Mouse (Mus musculus) heart, embryonic 15.5 days (tissue): Measurements from ENCODE around the gene Gpat2. TPM values are rescaled to one million over a fixed set of nuclear protein-coding genes. Genes with fewer than 3 reads are reported as not detected.
A peak's percentile ranks its signal among the peaks of the same experiment; 100 is the strongest.

Experiments
- ATAC-seq: fragments of 200-750 bp; cut with Nextera tagmentation; replicated peaks from 2 replicates; pipeline ENCODE4 v1.8.0; 2017; ENCODE audit warnings: low read depth, moderate TSS enrichment; ENCODE audit not compliant: insufficient number of reproducible peaks, insufficient read depth, low FRiP score
- H3K27ac ChIP-seq: fragments of 300-500 bp; sonication (generic); 2 replicates; pipeline ENCODE4 v1.5.1; 2015; ENCODE audit warnings: mild to moderate bottlenecking, inconsistent platforms
- H3K27me3 ChIP-seq: fragments of 300-500 bp; sonication (generic); 2 replicates; pipeline ENCODE4 v1.6.1; 2015; ENCODE audit warnings: inconsistent platforms
- H3K36me3 ChIP-seq: fragments of 300-500 bp; sonication (generic); 2 replicates; pipeline ENCODE4 v1.6.1; 2015; ENCODE audit warnings: mild to moderate bottlenecking, inconsistent platforms
- H3K4me1 ChIP-seq: fragments of 300-500 bp; sonication (generic); replicated peaks from 2 replicates; pipeline ENCODE4 v1.6.1; 2015; ENCODE audit warnings: inconsistent platforms
- H3K4me2 ChIP-seq: fragments of 300-500 bp; sonication (generic); 2 replicates; pipeline ENCODE4 v1.6.1; 2015; ENCODE audit warnings: inconsistent platforms, mild to moderate bottlenecking, moderate library complexity
- H3K4me3 ChIP-seq: fragments of 300-500 bp; sonication (generic); 2 replicates; pipeline ENCODE4 v1.5.1; 2015; ENCODE audit warnings: mild to moderate bottlenecking, inconsistent platforms
- H3K9ac ChIP-seq: fragments of 300-500 bp; sonication (generic); 2 replicates; pipeline ENCODE4 v1.6.1; 2015; ENCODE audit warnings: mild to moderate bottlenecking, inconsistent platforms
- H3K9me3 ChIP-seq: fragments of 300-500 bp; sonication (generic); replicated peaks from 2 replicates; pipeline ENCODE4 v1.6.1; 2016; ENCODE audit warnings: inconsistent platforms
- WGBS: fragments of 180-500 bp; shearing (Covaris S2); methylation state at CpG from one replicate; pipeline ENCODE4 v1.1.7; 2015; ENCODE audit warnings: mixed read lengths; 5-methylcytosine and 5-hydroxymethylcytosine counted together
- polyA plus RNA-seq: library from polyadenylated mRNA; unstranded; fragments of >200 nt; fragmentation: Nextera tagmentation; extraction: Ambion mirVana; gene quantifications from 2 replicates; pipeline ENCODE4 v1.2.1, GENCODE M21; 2015

Gene Gpat2
- polyA plus RNA-seq, 1 experiment from 2014 or later = 0.35 TPM

DNA sequence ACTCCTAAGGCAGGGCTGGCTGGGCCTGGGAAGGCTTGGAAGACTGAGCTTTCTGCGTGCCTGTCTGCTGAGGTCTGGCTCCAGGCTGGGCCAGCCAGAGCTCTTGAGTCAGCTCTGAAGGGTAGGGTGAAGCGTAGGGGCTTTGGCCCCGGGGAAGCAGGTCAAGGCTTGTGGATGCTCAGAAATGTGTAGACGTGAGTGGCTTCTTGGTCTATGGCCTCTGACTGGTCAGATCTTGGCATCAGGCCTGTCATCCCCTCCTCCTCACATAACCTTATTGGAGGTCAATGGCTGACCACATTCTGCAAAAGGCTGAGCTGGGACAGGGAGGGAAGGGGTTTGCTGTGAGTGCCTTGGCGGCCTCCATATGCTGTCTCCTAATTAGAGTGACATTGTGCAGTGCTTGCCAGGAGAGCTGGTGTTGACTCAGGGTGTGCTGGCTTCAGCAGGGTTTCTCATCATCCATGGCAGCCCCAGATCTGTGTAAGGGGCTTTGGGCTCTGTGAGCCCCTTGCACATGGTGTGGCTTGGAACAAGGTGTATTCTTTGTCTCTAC is 30.3 kb upstream of the Gpat2 start:
- no peaks in the 10 kb centered on the region for H3K36me3 ChIP-seq
- H3K27ac ChIP-seq = no peak overlapping the region
- H3K4me2 ChIP-seq = no peak overlapping the region
- H3K9ac ChIP-seq = no peak overlapping the region
- no peak overlapping the region for H3K4me3 ChIP-seq
- H3K27me3 ChIP-seq = no peaks in the 10 kb centered on the region
- WGBS = 57% methylated on average over 5 of the region's 5 CpGs
- no peaks in the 10 kb centered on the region for H3K9me3 ChIP-seq
- peaks cover 19% of the 10 kb centered on the region for H3K4me1 ChIP-seq
- no peak for ATAC-seq

DNA sequence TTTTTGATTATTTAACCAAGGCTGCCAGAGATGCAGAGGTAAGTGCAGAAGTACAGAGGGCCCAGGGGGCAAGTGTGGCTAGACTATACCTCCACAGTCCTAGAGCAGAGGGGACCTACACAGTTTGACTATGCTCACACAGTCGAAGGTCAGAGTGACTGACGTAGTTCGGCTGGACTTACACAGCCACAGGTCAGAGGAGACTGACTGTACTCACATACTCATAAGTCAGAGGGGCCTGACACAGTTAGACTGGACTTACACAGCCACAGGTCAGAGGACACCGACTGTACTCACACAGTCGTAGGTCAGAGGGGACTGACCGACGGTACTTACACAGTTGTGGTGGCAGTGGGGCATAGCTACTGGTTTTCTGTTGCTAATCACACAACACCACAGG is 26.3 kb upstream of the Gpat2 start:
- H3K4me3 ChIP-seq = no peak overlapping the region
- 82% methylated on average over 7 of the region's 7 CpGs for WGBS
- no peak overlapping the region for H3K9ac ChIP-seq
- H3K9me3 ChIP-seq = no peaks in the 10 kb centered on the region
- H3K27me3 ChIP-seq = no peaks in the 10 kb centered on the region
- no peak for ATAC-seq
- no peaks in the 10 kb centered on the region for H3K36me3 ChIP-seq
- no peak overlapping the region for H3K27ac ChIP-seq
- H3K4me2 ChIP-seq = no peak overlapping the region
- H3K4me1 ChIP-seq = peaks cover 24% of the 10 kb centered on the region

DNA sequence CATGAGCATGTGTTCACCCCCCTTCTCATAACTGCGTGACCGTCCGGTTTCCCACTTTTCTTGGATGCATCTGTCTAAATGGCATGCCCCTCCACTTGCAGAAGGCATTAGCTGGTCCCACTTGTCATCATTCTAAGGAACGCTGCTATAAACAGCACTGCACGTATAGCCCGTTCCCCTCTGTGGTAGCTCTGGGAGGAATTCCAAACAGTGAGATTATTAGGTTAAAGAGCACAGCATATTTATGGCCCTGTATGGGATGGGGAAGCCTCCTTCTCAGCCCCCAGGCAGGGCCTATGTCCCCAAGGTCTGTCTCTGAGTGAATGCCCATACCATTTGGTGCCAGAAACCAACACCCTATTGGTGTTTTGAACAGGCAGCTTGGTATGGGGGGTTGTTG is 13.9 kb upstream of the Gpat2 start:
- Histone ChIP-seq H3K9ac (no peak overlapping the region), H3K4me2 (no peak overlapping the region), H3K4me1 (peaks cover 18% of the 10 kb centered on the region), H3K27ac (peak overlapping the region; percentile 60), H3K36me3 (no peaks in the 10 kb centered on the region), H3K27me3 (no peaks in the 10 kb centered on the region; the same call in 1 of the 2 replicates), H3K4me3 (no peak overlapping the region), H3K9me3 (no peaks in the 10 kb centered on the region)
- 46% methylated on average over 6 of the region's 6 CpGs for WGBS
- peak; percentile 78 for ATAC-seq

DNA sequence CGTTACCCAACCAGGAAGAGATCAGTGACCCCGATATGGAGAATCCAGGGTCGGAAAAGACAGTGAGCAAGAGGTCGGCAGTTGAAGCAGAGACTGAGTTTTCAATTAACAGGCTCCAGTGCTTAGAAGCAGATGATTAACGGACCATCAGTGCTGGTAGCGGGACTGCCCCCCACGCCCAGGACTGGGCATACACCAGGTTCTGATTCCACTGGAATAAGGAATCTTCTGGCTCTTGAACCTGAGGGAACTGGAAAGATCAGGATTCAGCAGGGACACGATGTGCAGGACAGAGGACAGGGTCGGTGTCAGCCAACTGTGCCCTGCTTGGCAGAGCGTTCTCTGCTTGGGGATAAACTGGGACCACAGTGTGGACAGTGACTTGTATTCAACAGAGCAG is 9.2 kb upstream of the Gpat2 start:
- WGBS = 64% methylated on average over 10 of the region's 10 CpGs
- Histone ChIP-seq H3K9me3 (no peaks in the 10 kb centered on the region), H3K4me1 (peaks cover 11% of the 10 kb centered on the region), H3K27me3 (no peaks in the 10 kb centered on the region), H3K4me2 (no peak overlapping the region), H3K4me3 (no peak overlapping the region), H3K36me3 (no peaks in the 10 kb centered on the region), H3K27ac (no peak overlapping the region), H3K9ac (no peak overlapping the region)
- ATAC-seq = no peak

DNA sequence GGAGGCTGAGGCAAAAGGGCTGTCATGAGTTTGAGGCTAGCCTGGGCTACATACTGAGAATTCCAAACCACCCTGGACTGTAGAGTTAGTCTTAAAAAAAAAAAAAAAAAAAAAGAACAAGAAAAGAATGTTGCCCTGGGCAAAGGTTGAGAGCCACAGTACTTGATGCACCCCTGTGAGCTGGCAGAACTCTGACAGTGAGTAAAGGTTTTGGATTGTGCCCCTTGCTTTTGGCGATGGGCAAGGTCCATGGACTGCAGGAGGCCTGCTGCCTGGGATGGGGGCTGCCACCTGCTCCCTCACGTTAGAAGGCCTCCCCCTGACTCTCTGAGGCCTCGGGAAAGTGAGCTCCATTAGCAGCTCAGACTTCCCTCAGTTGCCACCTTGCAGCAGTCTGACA is 8.3 kb upstream of the Gpat2 start:
- WGBS = 50% methylated on average over 3 of the region's 3 CpGs
- H3K4me3 ChIP-seq = no peak overlapping the region
- no peak overlapping the region for H3K9ac ChIP-seq
- no peaks in the 10 kb centered on the region for H3K9me3 ChIP-seq
- no peak overlapping the region for H3K27ac ChIP-seq
- H3K27me3 ChIP-seq = no peaks in the 10 kb centered on the region
- peaks cover 2% of the 10 kb centered on the region; the same call in 1 of the 2 replicates for H3K4me1 ChIP-seq
- H3K36me3 ChIP-seq = no peaks in the 10 kb centered on the region
- ATAC-seq = no peak
- no peak overlapping the region for H3K4me2 ChIP-seq

DNA sequence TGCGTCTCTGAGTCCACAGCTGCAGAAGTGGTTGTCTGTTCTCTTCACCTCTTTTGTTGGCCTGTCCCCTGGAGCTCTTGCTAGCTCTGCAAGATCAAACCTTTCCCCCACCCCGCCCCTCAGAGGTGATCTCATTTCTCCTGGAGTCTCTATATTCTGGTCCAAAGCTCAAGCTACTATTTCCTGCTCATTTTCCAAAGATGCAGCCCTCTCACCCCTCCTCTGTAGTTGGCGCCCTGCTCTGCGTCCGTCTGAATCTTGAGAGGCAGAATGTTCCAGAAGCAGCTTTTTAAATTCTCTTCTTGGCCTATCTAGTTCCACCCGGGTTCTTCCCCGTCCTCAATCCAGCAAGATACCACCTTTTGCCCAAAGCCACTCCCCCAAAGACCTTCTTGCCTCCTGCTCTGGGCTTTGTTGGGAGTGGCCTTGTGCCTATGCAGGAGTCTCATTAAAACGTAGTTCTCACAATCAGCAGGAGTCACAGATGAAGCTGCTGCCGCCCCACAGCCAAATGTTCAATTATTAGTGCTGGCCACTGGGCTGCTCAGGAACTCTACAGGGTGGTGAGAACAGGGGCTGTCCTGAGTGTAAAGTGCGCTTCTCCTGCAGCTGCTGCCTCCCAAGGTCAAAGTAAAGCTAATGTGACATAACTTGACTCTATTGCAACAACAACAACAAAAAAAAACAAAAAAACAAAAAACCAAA is 6.6 kb upstream of the Gpat2 start:
- Histone ChIP-seq H3K9ac (no peak overlapping the region), H3K27me3 (no peaks in the 10 kb centered on the region), H3K4me2 (no peak overlapping the region), H3K36me3 (no peaks in the 10 kb centered on the region), H3K4me1 (no peaks in the 10 kb centered on the region), H3K27ac (no peak overlapping the region), H3K9me3 (no peaks in the 10 kb centered on the region), H3K4me3 (no peak overlapping the region)
- whole genome bisulfite sequencing = 57% methylated on average over 10 of the region's 10 CpGs
- ATAC-seq = no peak

DNA sequence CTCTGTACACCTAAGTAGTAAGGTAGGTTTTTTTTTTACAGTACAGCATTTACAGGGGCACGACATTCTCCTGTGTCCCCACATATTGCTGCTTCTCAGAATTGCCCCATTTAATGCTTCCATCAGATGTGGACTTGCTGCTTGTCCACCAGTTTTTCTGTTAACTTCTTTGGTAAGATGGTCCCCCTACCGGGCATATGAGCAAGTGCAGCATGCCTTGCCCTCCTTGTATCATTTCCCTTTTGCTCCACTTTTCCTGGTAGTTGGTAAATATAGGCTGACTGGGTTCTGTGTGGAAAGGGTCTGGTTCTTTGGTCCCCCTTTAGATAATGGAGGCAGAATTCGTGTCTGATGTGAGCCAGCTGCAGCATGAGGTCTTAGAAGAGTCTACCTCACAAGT is 5.2 kb downstream of the Gpat2 start:
- H3K4me2 ChIP-seq = no peak overlapping the region
- no peak overlapping the region for H3K4me3 ChIP-seq
- no peaks in the 10 kb centered on the region for H3K4me1 ChIP-seq
- no peak overlapping the region for H3K27ac ChIP-seq
- 11% methylated on average over 3 of the region's 3 CpGs for WGBS
- H3K27me3 ChIP-seq = peaks cover 5% of the 10 kb centered on the region; the same call in 1 of the 2 replicates
- no peaks in the 10 kb centered on the region for H3K36me3 ChIP-seq
- H3K9ac ChIP-seq = no peak overlapping the region
- H3K9me3 ChIP-seq = no peaks in the 10 kb centered on the region
- no peak for ATAC-seq

DNA sequence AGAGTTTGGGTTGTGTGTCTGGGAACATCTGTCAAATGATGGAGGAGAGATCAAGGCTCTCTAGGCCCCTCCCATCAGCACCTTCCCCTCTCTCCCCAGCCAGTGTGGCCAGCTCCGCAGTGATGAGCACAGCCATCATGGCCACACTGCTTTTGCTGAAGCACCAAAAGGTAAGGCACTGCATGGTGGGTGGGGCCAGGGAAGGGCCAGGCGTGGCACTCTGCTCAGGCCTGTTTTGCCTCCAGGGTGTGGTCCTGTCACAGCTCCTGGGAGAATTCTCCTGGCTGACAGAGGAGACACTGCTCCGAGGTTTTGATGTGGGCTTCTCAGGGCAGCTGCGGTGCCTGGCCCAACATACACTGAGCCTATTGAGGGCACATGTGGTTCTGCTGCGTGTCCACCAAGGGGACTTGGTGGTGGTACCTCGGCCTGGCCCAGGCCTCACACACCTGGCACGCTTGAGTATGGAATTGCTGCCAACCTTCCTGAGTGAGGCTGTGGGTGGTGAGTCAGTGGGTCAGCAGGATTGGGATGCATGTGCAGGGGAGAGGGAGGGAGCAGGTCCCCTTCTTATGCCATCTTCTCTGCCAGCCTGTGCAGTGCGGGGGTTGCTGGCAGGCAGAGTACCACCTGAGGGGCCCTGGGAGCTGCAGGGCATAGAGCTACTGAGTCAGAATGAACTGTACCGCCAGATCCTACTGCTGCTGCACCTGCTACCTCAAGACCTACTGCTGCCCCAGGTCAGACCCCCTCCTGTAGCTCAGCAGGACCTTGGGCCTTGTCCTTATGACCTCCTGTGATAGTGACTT is 8.7 kb downstream of the Gpat2 start:
- Histone ChIP-seq H3K4me1 (no peaks in the 10 kb centered on the region), H3K4me2 (no peak overlapping the region), H3K27ac (no peak overlapping the region), H3K27me3 (peaks cover 5% of the 10 kb centered on the region; the same call in 1 of the 2 replicates), H3K36me3 (peaks cover 10% of the 10 kb centered on the region; the same call in 1 of the 2 replicates), H3K9ac (no peak overlapping the region), H3K9me3 (no peaks in the 10 kb centered on the region), H3K4me3 (no peak overlapping the region)
- WGBS = 76% methylated on average over 9 of the region's 9 CpGs
- peak; percentile 41; the same call in 1 of the 2 replicates for ATAC-seq

DNA sequence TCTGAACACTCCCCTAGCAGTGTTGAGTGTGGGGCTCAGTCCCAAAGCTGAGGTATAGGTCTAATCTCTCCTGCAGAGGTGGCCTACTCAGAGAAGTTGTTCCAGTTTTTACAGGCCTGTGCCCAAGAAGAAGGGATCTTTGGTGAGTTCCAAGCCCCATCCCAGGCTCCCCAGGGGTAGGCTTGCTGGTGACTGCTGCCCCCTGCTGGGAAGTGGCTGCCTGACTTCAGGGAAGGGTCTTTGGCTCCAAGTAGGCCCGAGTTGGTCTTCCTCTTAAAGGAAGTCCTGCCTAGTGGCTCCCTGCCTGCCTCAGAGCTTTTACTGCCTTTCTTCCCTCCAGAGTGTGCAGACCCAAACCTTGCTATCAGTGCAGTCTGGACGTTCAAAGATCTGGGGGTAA is 10.1 kb downstream of the Gpat2 start:
- WGBS = 31% methylated on average over 2 of the region's 2 CpGs
- Histone ChIP-seq H3K4me3 (no peak overlapping the region), H3K9ac (no peak overlapping the region), H3K27ac (no peak overlapping the region), H3K9me3 (no peaks in the 10 kb centered on the region), H3K4me2 (no peak overlapping the region), H3K4me1 (no peaks in the 10 kb centered on the region), H3K27me3 (no peaks in the 10 kb centered on the region; the same call in 1 of the 2 replicates), H3K36me3 (peaks cover 10% of the 10 kb centered on the region; the same call in 1 of the 2 replicates)
- no peak for ATAC-seq

DNA sequence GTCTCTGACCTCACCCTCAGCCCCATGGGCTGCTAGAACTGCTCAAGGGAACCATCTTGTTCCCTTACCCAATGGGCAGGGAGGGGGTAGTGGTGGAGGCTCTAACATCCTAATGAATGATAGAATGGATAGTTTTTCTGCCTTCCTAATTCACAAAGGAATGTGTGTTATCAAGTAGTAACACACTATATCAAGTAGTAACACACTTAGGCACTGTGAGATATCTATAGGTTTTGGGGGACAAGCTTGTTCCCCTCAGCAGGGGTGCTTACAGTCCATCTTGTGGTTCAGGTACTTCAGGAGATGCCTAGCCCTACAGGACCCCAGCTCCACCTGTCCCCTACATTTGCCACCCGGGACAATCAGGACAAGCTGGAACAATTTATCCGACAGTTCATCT is 10.6 kb downstream of the Gpat2 start:
- Histone ChIP-seq H3K27ac (no peak overlapping the region), H3K4me3 (no peak overlapping the region), H3K4me1 (no peaks in the 10 kb centered on the region), H3K36me3 (peaks cover 10% of the 10 kb centered on the region; the same call in 1 of the 2 replicates), H3K4me2 (no peak overlapping the region), H3K27me3 (no peaks in the 10 kb centered on the region; the same call in 1 of the 2 replicates), H3K9ac (no peak overlapping the region), H3K9me3 (no peaks in the 10 kb centered on the region)
- WGBS = 93% methylated on average over 2 of the region's 2 CpGs
- ATAC-seq = no peak

DNA sequence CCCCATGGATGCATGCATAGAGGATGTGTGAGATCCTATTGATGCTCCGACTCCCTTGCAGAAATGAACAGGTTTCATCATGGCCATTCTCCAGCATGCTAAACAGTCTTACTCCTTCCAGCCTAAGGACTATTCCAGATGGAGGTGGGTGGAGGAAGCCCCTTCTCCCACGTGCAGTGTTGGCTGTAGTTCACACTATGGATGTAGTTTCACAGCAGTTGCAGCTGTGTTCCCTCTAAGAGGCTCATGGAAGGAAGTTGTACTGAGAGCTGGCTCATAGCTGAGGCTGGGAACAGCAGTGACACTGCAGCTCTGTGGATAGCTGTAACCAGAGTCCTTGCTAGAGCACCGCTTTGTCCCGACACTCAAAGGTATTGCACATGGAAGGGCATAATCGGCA is 12.7 kb downstream of the Gpat2 start:
- 85% methylated on average over 5 of the region's 5 CpGs for WGBS
- no peak overlapping the region for H3K4me3 ChIP-seq
- ATAC-seq = no peak
- no peak overlapping the region for H3K27ac ChIP-seq
- peaks cover 10% of the 10 kb centered on the region; the same call in 1 of the 2 replicates for H3K36me3 ChIP-seq
- H3K4me2 ChIP-seq = no peak overlapping the region
- no peaks in the 10 kb centered on the region for H3K4me1 ChIP-seq
- no peak overlapping the region for H3K9ac ChIP-seq
- H3K9me3 ChIP-seq = no peaks in the 10 kb centered on the region
- H3K27me3 ChIP-seq = no peaks in the 10 kb centered on the region
